ENCODE assay signal across 18 mouse cellular contexts in genomic region chr11:54592585-54592984, GRCm38 (mm10).
DNase-seq lines count a peak whose midpoint lies in the region; ATAC-seq and TF ChIP-seq lines count a peak whose summit lies in the region.
"Had no signal": no experiment of that assay in that cellular context is flagged by ENCODE, and none has a peak within 500 bp of the region (broad histone marks: within the 10 kb centered on the region; RNA-seq: fewer than 3 reads in every experiment).

No protein-coding gene starts in this region.

- DNase-seq in forebrain, embryonic 10.5 days (ENCODE audit: extremely low spot score, low spot score): no peak
- peak; percentile 10 for DNase-seq in lung, embryonic 14.5 days
- DNase-seq in lung, postnatal 14 days: no peak
- peak; percentile 45 for DNase-seq in forebrain, embryonic 14.5 days (ENCODE audit: low spot score)
- DNase-seq in gastrocnemius, adult 18-20 months (ENCODE audit: low spot score): no peak
- DNase-seq: adrenal gland, postnatal 36 days; cerebellum, adult 11-12 months; gastrocnemius, adult 2 months; kidney, adult 8-10 months; layer of hippocampus, postnatal 36 days; liver; lung, postnatal 4 days; right cerebral cortex, postnatal 14 days; thymus, postnatal 36 days had no signal

- H3K27me3 ChIP-seq in forebrain, embryonic 13.5 days: no peaks in the 10 kb centered on the region
- H3K27me3 ChIP-seq in forebrain, embryonic 10.5 days (ENCODE audit: poor library complexity, severe bottlenecking): no peaks in the 10 kb centered on the region
- no peaks in the 10 kb centered on the region for H3K27me3 ChIP-seq in lung, embryonic 14.5 days (ENCODE audit: insufficient read depth, low read length)
- H3K27me3 ChIP-seq in forebrain, embryonic 14.5 days (replicated peaks; ENCODE audit: control insufficient read depth, insufficient read depth, low read length): no peaks in the 10 kb centered on the region
- no peaks in the 10 kb centered on the region for H3K27me3 ChIP-seq in neural tube, embryonic 13.5 days
- H3K27me3 ChIP-seq in kidney, embryonic 14.5 days (ENCODE audit: control insufficient read depth, insufficient read depth, low read length): no peaks in the 10 kb centered on the region
- H3K27me3 ChIP-seq: embryonic facial prominence, embryonic 15.5 days had no signal

- no peak for TF ChIP-seq CTCF in lung, embryonic 14.5 days (IDR thresholded peaks at IDR 0.05; ENCODE audit: low read depth)

- H3K9me3 ChIP-seq in forebrain, embryonic 13.5 days (replicated peaks): no peaks in the 10 kb centered on the region
- no peaks in the 10 kb centered on the region for H3K9me3 ChIP-seq in forebrain, embryonic 10.5 days
- H3K9me3 ChIP-seq in lung, embryonic 14.5 days (ENCODE audit: low read depth, low read length): no peaks in the 10 kb centered on the region
- H3K9me3 ChIP-seq in forebrain, embryonic 14.5 days (replicated peaks; ENCODE audit: control insufficient read depth, low read length): no peaks in the 10 kb centered on the region
- H3K9me3 ChIP-seq in neural tube, embryonic 13.5 days: no peaks in the 10 kb centered on the region
- H3K9me3 ChIP-seq in kidney, embryonic 14.5 days (ENCODE audit: control insufficient read depth, low read length): no peaks in the 10 kb centered on the region
- H3K9me3 ChIP-seq: embryonic facial prominence, embryonic 15.5 days had no signal

- no peak overlapping the region for H3K4me3 ChIP-seq in forebrain, embryonic 13.5 days
- no peak overlapping the region for H3K4me3 ChIP-seq in forebrain, embryonic 10.5 days
- no peak overlapping the region for H3K4me3 ChIP-seq in lung, embryonic 14.5 days (ENCODE audit: low read depth, low read length)
- no peak overlapping the region for H3K4me3 ChIP-seq in forebrain, embryonic 14.5 days (ENCODE audit: low read depth, low read length)
- no peak overlapping the region for H3K4me3 ChIP-seq in neural tube, embryonic 13.5 days
- no peak overlapping the region for H3K4me3 ChIP-seq in kidney, embryonic 14.5 days (ENCODE audit: low read length)
- H3K4me3 ChIP-seq: embryonic facial prominence, embryonic 15.5 days; gastrocnemius, adult 2 months had no signal

- H3K9ac ChIP-seq in forebrain, embryonic 13.5 days: no peak overlapping the region
- H3K9ac ChIP-seq in lung, embryonic 14.5 days: no peak overlapping the region
- no peak overlapping the region for H3K9ac ChIP-seq in forebrain, embryonic 14.5 days (ENCODE audit: low read length)
- H3K9ac ChIP-seq in neural tube, embryonic 13.5 days: no peak overlapping the region
- no peak overlapping the region for H3K9ac ChIP-seq in kidney, embryonic 14.5 days (ENCODE audit: low read depth, low read length)
- H3K9ac ChIP-seq: embryonic facial prominence, embryonic 15.5 days had no signal

- WGBS in forebrain, embryonic 13.5 days: 66% methylated on average over 3 of the region's 3 CpGs
- WGBS in forebrain, embryonic 10.5 days: 83% methylated on average over 3 of the region's 3 CpGs
- 49% methylated on average over 3 of the region's 3 CpGs for WGBS in lung, embryonic 14.5 days
- WGBS in forebrain, embryonic 14.5 days: 64% methylated on average over 3 of the region's 3 CpGs
- 39% methylated on average over 3 of the region's 3 CpGs for WGBS in neural tube, embryonic 13.5 days
- WGBS in kidney, embryonic 14.5 days: 77% methylated on average over 3 of the region's 3 CpGs

- H3K27ac ChIP-seq in forebrain, embryonic 13.5 days: peak overlapping the region; percentile 65
- no peak overlapping the region for H3K27ac ChIP-seq in forebrain, embryonic 10.5 days
- no peak overlapping the region for H3K27ac ChIP-seq in lung, embryonic 14.5 days (ENCODE audit: low read depth)
- H3K27ac ChIP-seq in forebrain, embryonic 14.5 days (ENCODE audit: low read depth, low read length): peak overlapping the region; percentile 48; the same call in 1 of the 2 replicates
- peak overlapping the region; percentile 71 for H3K27ac ChIP-seq in neural tube, embryonic 13.5 days (replicated peaks)
- H3K27ac ChIP-seq in kidney, embryonic 14.5 days (ENCODE audit: low read depth, low read length): no peak overlapping the region
- H3K27ac ChIP-seq: embryonic facial prominence, embryonic 15.5 days; gastrocnemius, adult 2 months had no signal

- H3K4me1 ChIP-seq in forebrain, embryonic 13.5 days: peaks cover 17% of the 10 kb centered on the region
- no peaks in the 10 kb centered on the region for H3K4me1 ChIP-seq in forebrain, embryonic 10.5 days
- H3K4me1 ChIP-seq in lung, embryonic 14.5 days (ENCODE audit: insufficient read depth): no peaks in the 10 kb centered on the region
- no peaks in the 10 kb centered on the region for H3K4me1 ChIP-seq in forebrain, embryonic 14.5 days (ENCODE audit: control insufficient read depth, insufficient read depth, low read length)
- H3K4me1 ChIP-seq in neural tube, embryonic 13.5 days (replicated peaks): peaks cover 23% of the 10 kb centered on the region
- H3K4me1 ChIP-seq in kidney, embryonic 14.5 days (ENCODE audit: control insufficient read depth, insufficient read depth, low read length): no peaks in the 10 kb centered on the region
- H3K4me1 ChIP-seq: embryonic facial prominence, embryonic 15.5 days had no signal

- no peak overlapping the region for H3K4me2 ChIP-seq in forebrain, embryonic 13.5 days
- H3K4me2 ChIP-seq in lung, embryonic 14.5 days: no peak overlapping the region
- H3K4me2 ChIP-seq in forebrain, embryonic 14.5 days (ENCODE audit: low read length): no peak overlapping the region
- no peak overlapping the region for H3K4me2 ChIP-seq in neural tube, embryonic 13.5 days
- no peak overlapping the region for H3K4me2 ChIP-seq in kidney, embryonic 14.5 days (replicated peaks; ENCODE audit: low read depth, low read length)
- H3K4me2 ChIP-seq: embryonic facial prominence, embryonic 15.5 days had no signal

- no peaks in the 10 kb centered on the region for H3K36me3 ChIP-seq in forebrain, embryonic 13.5 days (ENCODE audit: poor library complexity, severe bottlenecking)
- H3K36me3 ChIP-seq in forebrain, embryonic 10.5 days (replicated peaks): 0 out of 2 replicates have a peak, but pooled peaks cover 4% of the 10 kb centered on the region
- H3K36me3 ChIP-seq in lung, embryonic 14.5 days (ENCODE audit: insufficient read depth): no peaks in the 10 kb centered on the region
- no peaks in the 10 kb centered on the region for H3K36me3 ChIP-seq in forebrain, embryonic 14.5 days (ENCODE audit: control insufficient read depth, insufficient read depth, low read length)
- no peaks in the 10 kb centered on the region for H3K36me3 ChIP-seq in neural tube, embryonic 13.5 days
- no peaks in the 10 kb centered on the region for H3K36me3 ChIP-seq in kidney, embryonic 14.5 days (ENCODE audit: control insufficient read depth, insufficient read depth, low read length)
- H3K36me3 ChIP-seq: embryonic facial prominence, embryonic 15.5 days had no signal

- ATAC-seq in forebrain, embryonic 13.5 days: 0 out of 2 replicates have a peak, but pooled peaks have one; percentile 41
- no peak for ATAC-seq in lung, embryonic 14.5 days (ENCODE audit: insufficient read depth)
- ATAC-seq in forebrain, embryonic 14.5 days: no peak
- peak; percentile 40; the same call in 1 of the 2 replicates for ATAC-seq in neural tube, embryonic 13.5 days (ENCODE audit: low read depth)
- no peak for ATAC-seq in kidney, embryonic 14.5 days (ENCODE audit: low FRiP score, low TSS enrichment)

Comparison
In these comparisons a context has a peak if more than half of its experiments do, and no peak if none do; other contexts are left out.
1. ATAC-seq: peak in forebrain, embryonic 13.5 days (single experiment) and neural tube, embryonic 13.5 days (single experiment); none in lung, embryonic 14.5 days (single experiment), forebrain, embryonic 14.5 days (single experiment) and kidney, embryonic 14.5 days (single experiment).
2. H3K27ac ChIP-seq: peak in forebrain, embryonic 13.5 days (single experiment), forebrain, embryonic 14.5 days (single experiment) and neural tube, embryonic 13.5 days (single experiment); none in forebrain, embryonic 10.5 days (single experiment), lung, embryonic 14.5 days (single experiment) and kidney, embryonic 14.5 days (single experiment).
3. DNase-seq: peak in lung, embryonic 14.5 days (single experiment) and forebrain, embryonic 14.5 days (single experiment); none in forebrain, embryonic 10.5 days (single experiment), lung, postnatal 14 days (single experiment) and gastrocnemius, adult 18-20 months (single experiment).